Mouse (Mus musculus) kidney, adult 2 months (tissue): ENCODE results near the gene Muc5ac. TPM values are rescaled to one million over a fixed set of nuclear protein-coding genes. Genes with fewer than 3 reads are reported as not detected.

Source experiments
- DNase-seq: peaks from one replicate; pipeline ENCODE4 v3.0.0; 2021
- H3K27ac ChIP-seq: fragments of 200-500 bp; 2 replicates; pipeline ENCODE4 v1.5.1; 2012; ENCODE audit warnings: low read depth, low read length, control low read depth, inconsistent platforms; ENCODE audit not compliant: insufficient read depth
- H3K27me3 ChIP-seq: fragments of 200-500 bp; replicated peaks from 2 replicates; pipeline ENCODE4 v1.6.1; 2012; ENCODE audit warnings: mild to moderate bottlenecking, moderate library complexity, low read length, inconsistent platforms; ENCODE audit not compliant: control insufficient read depth, insufficient read depth
- H3K36me3 ChIP-seq: fragments of 200-500 bp; 2 replicates; pipeline ENCODE4 v1.6.1; 2012; ENCODE audit warnings: mild to moderate bottlenecking, moderate library complexity, low read length, inconsistent platforms; ENCODE audit not compliant: control insufficient read depth, insufficient read depth
- H3K4me1 ChIP-seq: fragments of 200-500 bp; 2 replicates; pipeline ENCODE4 v1.6.1; 2011; ENCODE audit warnings: low read length; ENCODE audit not compliant: control insufficient read depth, insufficient read depth
- H3K4me3 ChIP-seq: fragments of 200-500 bp; 2 replicates; pipeline ENCODE4 v1.5.1; 2011; ENCODE audit warnings: mild to moderate bottlenecking, low read depth, low read length, control low read depth; ENCODE audit not compliant: insufficient read depth
- CTCF ChIP-seq: fragments of 200-500 bp; conservative IDR thresholded peaks from 2 replicates; pipeline ENCODE4 v1.5.1; 2011; ENCODE audit warnings: low read depth, mild to moderate bottlenecking, control low read depth, low read length, moderate library complexity, mixed read lengths; ENCODE audit not compliant: insufficient read depth, insufficient read length
- POLR2A ChIP-seq: fragments of 200-500 bp; IDR thresholded peaks from one replicate; pipeline ENCODE4 v1.6.1; 2011; ENCODE audit warnings: low read depth, low read length, control low read depth
- WGBS: fragments of 180-500 bp; shearing (Covaris S2); methylation state at CpG from one replicate; pipeline ENCODE4 v1.1.7; 2018; 5-methylcytosine and 5-hydroxymethylcytosine counted together
- polyA plus RNA-seq: library from polyadenylated mRNA; depleted of rRNA; stranded (reverse); fragments of >200 nt; gene quantifications from 2 replicates; pipeline ENCODE4 v1.2.3, GENCODE M21; 2012

Muc5ac gene
- polyA plus RNA-seq, 1 experiment: 0.02 TPM

GRCm38 (mm10) chr7:141813321-141813720 lies 24.5 kb downstream of the Muc5ac start:
- 76% methylated on average over 4 of the region's 4 CpGs for WGBS
- Histone ChIP-seq H3K27ac (no peak overlapping the region), H3K4me1 (no peaks in the 10 kb centered on the region), H3K36me3 (no peaks in the 10 kb centered on the region), H3K4me3 (no peak overlapping the region), H3K27me3 (no peaks in the 10 kb centered on the region)
- no peak for TF ChIP-seq POLR2A
- no peak for TF ChIP-seq CTCF
- no peak for DNase-seq

- H3K27ac ChIP-seq: no peak overlapping the region
- no peaks in the 10 kb centered on the region for H3K36me3 ChIP-seq
- H3K27me3 ChIP-seq: no peaks in the 10 kb centered on the region
- WGBS: 66% methylated on average over 4 of the region's 4 CpGs
- no peak for DNase-seq
- H3K4me3 ChIP-seq: no peak overlapping the region
- TF ChIP-seq POLR2A: no peak
- no peak for TF ChIP-seq CTCF
- H3K4me1 ChIP-seq: no peaks in the 10 kb centered on the region
Measured at GRCm38 (mm10) chr7:141815361-141815760, 26.6 kb downstream of the Muc5ac start.

GRCm38 (mm10) chr7:141817355-141818075 lies 28.7 kb downstream of the Muc5ac start:
- TF ChIP-seq CTCF (no peak), POLR2A (no peak)
- 51% methylated on average over 11 of the region's 11 CpGs for WGBS
- DNase-seq: peak; percentile 47

GRCm38 (mm10) chr7:141818267-141818666 lies 29.5 kb downstream of the Muc5ac start:
- no peak overlapping the region for H3K4me3 ChIP-seq
- no peaks in the 10 kb centered on the region for H3K27me3 ChIP-seq
- WGBS: 81% methylated on average over 3 of the region's 3 CpGs
- H3K36me3 ChIP-seq: no peaks in the 10 kb centered on the region
- H3K27ac ChIP-seq: no peak overlapping the region
- TF ChIP-seq POLR2A (no peak), CTCF (peak; percentile 25; the same call in 1 of the 2 replicates)
- no peak for DNase-seq
- H3K4me1 ChIP-seq: no peaks in the 10 kb centered on the region

More at GRCm38 (mm10) chr7:141817355-141818075, 28.7 kb downstream of the Muc5ac start:
- no peak overlapping the region for H3K4me3 ChIP-seq
- no peaks in the 10 kb centered on the region for H3K27me3 ChIP-seq
- H3K36me3 ChIP-seq: no peaks in the 10 kb centered on the region
- no peaks in the 10 kb centered on the region for H3K4me1 ChIP-seq
- no peak overlapping the region for H3K27ac ChIP-seq

GRCm38 (mm10) chr7:141822582-141823261 lies 34.0 kb downstream of the Muc5ac start:
- Histone ChIP-seq H3K36me3 (no peaks in the 10 kb centered on the region), H3K4me3 (no peak overlapping the region), H3K27ac (no peak overlapping the region), H3K27me3 (no peaks in the 10 kb centered on the region), H3K4me1 (no peaks in the 10 kb centered on the region)
- 29% methylated on average over 4 of the region's 4 CpGs for WGBS
- no peak for DNase-seq
- no peak for TF ChIP-seq CTCF
- no peak for TF ChIP-seq POLR2A

- Histone ChIP-seq H3K4me1 (no peaks in the 10 kb centered on the region), H3K27ac (no peak overlapping the region), H3K36me3 (no peaks in the 10 kb centered on the region), H3K4me3 (no peak overlapping the region), H3K27me3 (no peaks in the 10 kb centered on the region)
- no peak for DNase-seq
- WGBS: 83% methylated on average over 6 of the region's 6 CpGs
- no peak for TF ChIP-seq POLR2A
- no peak for TF ChIP-seq CTCF
Measured at GRCm38 (mm10) chr7:141823699-141824098, 34.9 kb downstream of the Muc5ac start.

- Histone ChIP-seq H3K4me1 (no peaks in the 10 kb centered on the region), H3K27me3 (no peaks in the 10 kb centered on the region), H3K27ac (no peak overlapping the region), H3K4me3 (no peak overlapping the region), H3K36me3 (no peaks in the 10 kb centered on the region)
- WGBS: 89% methylated on average over 9 of the region's 9 CpGs
- DNase-seq: no peak
- no peak for TF ChIP-seq CTCF
- TF ChIP-seq POLR2A: no peak
Measured at GRCm38 (mm10) chr7:141824398-141824797, 35.6 kb downstream of the Muc5ac start.
